Mouse (Mus musculus): ENCODE measurements at regions not wholly inside any gene's neighbourhood (a gene's known extent, or its start where the extent isn't known, plus 50 kb on each side); places are given as distances from the start of the nearest gene placed in this dataset.

DNA sequence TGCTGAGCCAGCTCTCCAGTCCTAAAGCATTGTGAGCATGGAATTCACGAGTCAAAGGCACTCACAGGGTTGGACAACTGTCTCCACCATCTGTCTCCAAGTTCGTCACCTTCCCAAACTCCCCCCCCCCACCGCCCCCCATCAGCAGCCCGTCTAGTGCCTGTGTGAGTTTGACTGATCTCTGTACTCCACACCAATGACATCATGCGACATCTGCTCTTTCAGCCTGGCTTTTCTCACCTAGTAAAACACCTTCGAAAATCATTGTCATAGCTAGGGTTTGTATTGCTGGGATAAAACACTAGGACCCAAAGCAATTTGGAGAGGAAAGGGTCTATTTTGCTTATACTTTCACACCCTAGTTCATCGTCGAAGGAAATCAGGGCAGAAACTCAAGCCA lies 272.1 kb upstream of the Runx1 start:
- no peak for DNase-seq (ENCODE audit: low spot score)
- H3K4me2 ChIP-seq (replicated peaks; ENCODE audit: low read depth, low read length, severe bottlenecking), result no peak overlapping the region
- WGBS, result 61% methylated on average over 8 of the region's 8 CpGs

GRCm38 (mm10) chr16:93096175-93096574 lies 270.2 kb upstream of the Runx1 start:
- no peaks in the 10 kb centered on the region for H3K36me3 ChIP-seq (ENCODE audit: control insufficient read depth, insufficient read depth, low read length)
- 73% methylated on average over 5 of the region's 5 CpGs for WGBS

More for the DNA sequence above, 272.1 kb upstream of the Runx1 start:
- H3K27me3 ChIP-seq (ENCODE audit: control insufficient read depth, insufficient read depth, low read length), result no peaks in the 10 kb centered on the region
- H3K36me3 ChIP-seq (ENCODE audit: control insufficient read depth, insufficient read depth, low read length), result no peaks in the 10 kb centered on the region
- H3K4me1 ChIP-seq (ENCODE audit: control insufficient read depth, insufficient read depth, low read length), result no peaks in the 10 kb centered on the region
- no peak overlapping the region for H3K4me3 ChIP-seq (replicated peaks; ENCODE audit: low read length)
- no peak overlapping the region for H3K9ac ChIP-seq (ENCODE audit: low read depth, low read length, severe bottlenecking)
- TF ChIP-seq POLR2A (IDR thresholded peaks at IDR 0.05; ENCODE audit: borderline replicate concordance, extremely low read depth, insufficient read depth, insufficient read length), result no peak
- H3K27ac ChIP-seq (replicated peaks; ENCODE audit: low read depth, low read length), result no peak overlapping the region
- H3K9me3 ChIP-seq (ENCODE audit: control insufficient read depth, low read length), result no peaks in the 10 kb centered on the region
- no peak for ATAC-seq (ENCODE audit: low FRiP score, low read depth)

DNA sequence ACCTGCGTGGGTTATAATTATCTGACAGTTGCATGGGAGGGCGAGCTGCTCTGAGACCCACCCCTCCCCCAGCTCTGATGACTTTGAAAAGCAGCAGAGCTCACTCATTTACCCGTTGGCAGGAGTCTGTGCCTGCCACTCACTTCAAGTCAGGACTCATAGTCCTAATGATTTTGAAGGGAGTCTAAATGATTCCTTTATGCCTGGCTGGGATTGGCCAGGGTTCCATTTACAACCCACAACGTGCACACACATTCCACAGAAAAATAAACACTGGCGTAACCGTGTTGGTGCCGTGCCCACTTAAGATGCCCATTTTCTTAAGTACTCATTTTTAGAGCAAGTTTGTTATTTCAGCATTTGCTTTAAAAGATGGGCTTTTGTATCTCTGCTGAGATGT lies 266.8 kb upstream of the Runx1 start:
- 34% methylated on average over 7 of the region's 7 CpGs for WGBS
- peak overlapping the region; percentile 27 for H3K27ac ChIP-seq (replicated peaks; ENCODE audit: low read depth, low read length)
- peak; percentile 32 for DNase-seq (ENCODE audit: low spot score)

More at GRCm38 (mm10) chr16:93096175-93096574, 270.2 kb upstream of the Runx1 start:
- ATAC-seq (ENCODE audit: low FRiP score, low read depth), result no peak
- no peak overlapping the region for H3K9ac ChIP-seq (ENCODE audit: low read depth, low read length, severe bottlenecking)
- no peaks in the 10 kb centered on the region for H3K27me3 ChIP-seq (ENCODE audit: control insufficient read depth, insufficient read depth, low read length)
- no peak overlapping the region for H3K4me2 ChIP-seq (replicated peaks; ENCODE audit: low read depth, low read length, severe bottlenecking)
- H3K9me3 ChIP-seq (ENCODE audit: control insufficient read depth, low read length), result no peaks in the 10 kb centered on the region
- TF ChIP-seq POLR2A (IDR thresholded peaks at IDR 0.05; ENCODE audit: borderline replicate concordance, extremely low read depth, insufficient read depth, insufficient read length), result no peak
- H3K27ac ChIP-seq (replicated peaks; ENCODE audit: low read depth, low read length), result no peak overlapping the region
- no peak overlapping the region for H3K4me3 ChIP-seq (replicated peaks; ENCODE audit: low read length)
- peaks cover 9% of the 10 kb centered on the region for H3K4me1 ChIP-seq (ENCODE audit: control insufficient read depth, insufficient read depth, low read length)
- no peak for DNase-seq (ENCODE audit: low spot score)

DNA sequence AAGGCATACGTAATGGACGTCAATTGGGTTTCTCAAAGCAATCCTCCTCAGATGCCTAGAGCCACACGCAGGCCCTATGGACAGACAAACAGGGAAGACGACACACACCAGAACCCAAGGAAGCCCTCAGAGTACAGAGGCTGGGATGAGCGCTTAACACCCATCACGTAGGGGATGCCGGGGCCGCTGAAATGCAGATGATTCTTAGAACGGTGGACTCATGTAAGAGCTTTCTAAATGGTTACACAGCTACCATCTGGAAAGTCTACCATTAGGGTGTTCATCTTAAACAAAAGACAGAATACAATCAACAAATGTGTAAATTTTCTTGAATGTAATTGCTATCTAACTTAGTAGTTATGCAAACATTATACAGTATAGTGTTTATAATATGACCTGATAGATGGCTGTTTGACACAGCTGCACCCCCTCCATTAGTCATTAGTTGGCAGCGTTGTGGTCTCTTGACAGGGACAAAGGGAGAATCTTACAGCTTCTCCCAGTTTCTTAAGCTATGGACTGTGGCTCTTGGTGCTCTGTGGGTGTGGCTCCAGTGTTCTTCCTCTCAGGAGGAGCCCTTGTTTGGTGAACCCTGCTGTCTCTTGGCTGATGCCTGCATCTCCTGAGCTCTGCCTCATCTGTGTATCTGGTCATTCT lies 259.4 kb upstream of the Runx1 start:
- 92% methylated on average over 10 of the region's 10 CpGs for WGBS
- no peaks in the 10 kb centered on the region for H3K9me3 ChIP-seq (ENCODE audit: control insufficient read depth, low read length)
- H3K4me3 ChIP-seq (replicated peaks; ENCODE audit: low read length), result no peak overlapping the region
- peaks cover 3% of the 10 kb centered on the region; the same call in 1 of the 2 replicates for H3K4me1 ChIP-seq (ENCODE audit: control insufficient read depth, insufficient read depth, low read length)
- H3K27me3 ChIP-seq (ENCODE audit: control insufficient read depth, insufficient read depth, low read length), result no peaks in the 10 kb centered on the region
- no peak overlapping the region for H3K4me2 ChIP-seq (replicated peaks; ENCODE audit: low read depth, low read length, severe bottlenecking)
- no peak for ATAC-seq (ENCODE audit: low FRiP score, low read depth)
- DNase-seq (ENCODE audit: low spot score), result no peak
- no peak for TF ChIP-seq POLR2A (IDR thresholded peaks at IDR 0.05; ENCODE audit: borderline replicate concordance, extremely low read depth, insufficient read depth, insufficient read length)
- no peak overlapping the region for H3K9ac ChIP-seq (ENCODE audit: low read depth, low read length, severe bottlenecking)
- no peak overlapping the region for H3K27ac ChIP-seq (replicated peaks; ENCODE audit: low read depth, low read length)
- H3K36me3 ChIP-seq (ENCODE audit: control insufficient read depth, insufficient read depth, low read length), result no peaks in the 10 kb centered on the region

More for the DNA sequence above, 266.8 kb upstream of the Runx1 start:
- TF ChIP-seq POLR2A (IDR thresholded peaks at IDR 0.05; ENCODE audit: borderline replicate concordance, extremely low read depth, insufficient read depth, insufficient read length), result no peak
- H3K36me3 ChIP-seq (ENCODE audit: control insufficient read depth, insufficient read depth, low read length), result no peaks in the 10 kb centered on the region
- no peak overlapping the region for H3K4me3 ChIP-seq (replicated peaks; ENCODE audit: low read length)
- no peaks in the 10 kb centered on the region for H3K27me3 ChIP-seq (ENCODE audit: control insufficient read depth, insufficient read depth, low read length)
- no peak overlapping the region for H3K9ac ChIP-seq (ENCODE audit: low read depth, low read length, severe bottlenecking)
- no peaks in the 10 kb centered on the region for H3K9me3 ChIP-seq (ENCODE audit: control insufficient read depth, low read length)
- peak overlapping the region; percentile 9; the same call in 1 of the 2 replicates for H3K4me2 ChIP-seq (replicated peaks; ENCODE audit: low read depth, low read length, severe bottlenecking)
- H3K4me1 ChIP-seq (ENCODE audit: control insufficient read depth, insufficient read depth, low read length), result peaks cover 12% of the 10 kb centered on the region
- ATAC-seq (ENCODE audit: low FRiP score, low read depth), result no peak; the same call in 1 of the 2 replicates

- Histone ChIP-seq H3K36me3 (ENCODE audit: control insufficient read depth, insufficient read depth, low read length) (no peaks in the 10 kb centered on the region), H3K4me3 (replicated peaks; ENCODE audit: low read length) (no peak overlapping the region), H3K4me2 (replicated peaks; ENCODE audit: low read depth, low read length, severe bottlenecking) (no peak overlapping the region), H3K9ac (ENCODE audit: low read depth, low read length, severe bottlenecking) (no peak overlapping the region), H3K4me1 (ENCODE audit: control insufficient read depth, insufficient read depth, low read length) (peaks cover 13% of the 10 kb centered on the region), H3K27ac (replicated peaks; ENCODE audit: low read depth, low read length) (no peak overlapping the region), H3K9me3 (ENCODE audit: control insufficient read depth, low read length) (no peaks in the 10 kb centered on the region), H3K27me3 (ENCODE audit: control insufficient read depth, insufficient read depth, low read length) (no peaks in the 10 kb centered on the region)
- no peak for TF ChIP-seq POLR2A (IDR thresholded peaks at IDR 0.05; ENCODE audit: borderline replicate concordance, extremely low read depth, insufficient read depth, insufficient read length)
- ATAC-seq (ENCODE audit: low FRiP score, low read depth), result no peak
- no peak for DNase-seq (ENCODE audit: low spot score)
- WGBS, result 47% methylated on average over 2 of the region's 2 CpGs
Measured at GRCm38 (mm10) chr16:93083756-93084155, 257.8 kb upstream of the Runx1 start.
